Mouse (Mus musculus): ENCODE measurements at regions not wholly inside any gene's neighbourhood (a gene's known extent, or its start where the extent isn't known, plus 50 kb on each side); places are given as distances from the start of the nearest gene placed in this dataset. TPM values are rescaled to one million over a fixed set of nuclear protein-coding genes. Genes with fewer than 3 reads are reported as not detected.

- peak; percentile 62 for ATAC-seq (ENCODE audit: low read depth)
- H3K36me3 ChIP-seq (ENCODE audit: control insufficient read depth, insufficient read depth): no peaks in the 10 kb centered on the region
- no peaks in the 10 kb centered on the region for H3K9me3 ChIP-seq (replicated peaks; ENCODE audit: control insufficient read depth, low read length)
- H3K9ac ChIP-seq (ENCODE audit: low read depth, low read length): no peak overlapping the region
- no peaks in the 10 kb centered on the region for H3K27me3 ChIP-seq (ENCODE audit: control insufficient read depth, insufficient read depth, low read depth, low read length)
- WGBS (ENCODE audit: insufficient replicate concordance): 62% methylated on average over 1 of the region's 1 CpGs
- no peak overlapping the region for H3K4me3 ChIP-seq (ENCODE audit: low read depth, low read length)
- no peaks in the 10 kb centered on the region for H3K4me1 ChIP-seq (ENCODE audit: control insufficient read depth, low read depth, low read length)
- H3K27ac ChIP-seq (ENCODE audit: low read length): no peak overlapping the region
- H3K4me2 ChIP-seq (ENCODE audit: low read depth, low read length): no peak overlapping the region
Observed at GRCm38 (mm10) chr6:133170548-133170947, 65.8 kb downstream of the Smim10l1 start.

GRCm38 (mm10) chr6:133171286-133171685, 66.6 kb downstream of the Smim10l1 start:
- WGBS (ENCODE audit: insufficient replicate concordance): 45% methylated on average over 2 of the region's 2 CpGs
- Histone ChIP-seq H3K4me2 (ENCODE audit: low read depth, low read length) (no peak overlapping the region), H3K9me3 (replicated peaks; ENCODE audit: control insufficient read depth, low read length) (no peaks in the 10 kb centered on the region), H3K4me1 (ENCODE audit: control insufficient read depth, low read depth, low read length) (no peaks in the 10 kb centered on the region), H3K9ac (ENCODE audit: low read depth, low read length) (no peak overlapping the region), H3K36me3 (ENCODE audit: control insufficient read depth, insufficient read depth) (no peaks in the 10 kb centered on the region), H3K4me3 (ENCODE audit: low read depth, low read length) (no peak overlapping the region), H3K27ac (ENCODE audit: low read length) (no peak overlapping the region), H3K27me3 (ENCODE audit: control insufficient read depth, insufficient read depth, low read depth, low read length) (no peaks in the 10 kb centered on the region)
- no peak for ATAC-seq (ENCODE audit: low read depth)

GRCm38 (mm10) chr6:133206173-133206572, 85.8 kb upstream of the 5530400C23Rik start:
- ATAC-seq (ENCODE audit: low read depth): no peak
- Histone ChIP-seq H3K9me3 (replicated peaks; ENCODE audit: control insufficient read depth, low read length) (no peaks in the 10 kb centered on the region), H3K9ac (ENCODE audit: low read depth, low read length) (no peak overlapping the region), H3K27me3 (ENCODE audit: control insufficient read depth, insufficient read depth, low read depth, low read length) (no peaks in the 10 kb centered on the region), H3K4me1 (ENCODE audit: control insufficient read depth, low read depth, low read length) (no peaks in the 10 kb centered on the region), H3K4me2 (ENCODE audit: low read depth, low read length) (no peak overlapping the region), H3K27ac (ENCODE audit: low read length) (no peak overlapping the region), H3K4me3 (ENCODE audit: low read depth, low read length) (no peak overlapping the region), H3K36me3 (ENCODE audit: control insufficient read depth, insufficient read depth) (no peaks in the 10 kb centered on the region)
- WGBS (ENCODE audit: insufficient replicate concordance): 2% methylated on average over 3 of the region's 3 CpGs

Small RNAs in the stretch of these regions (microRNA-seq; reads per million reads assigned to microRNA genes)
- gene Gm23403: not detected
- gene Gm25019: not detected
